Mouse (Mus musculus) spleen, adult 2 months (tissue): ENCODE data around the gene Pycard. TPM values are rescaled to one million over a fixed set of nuclear protein-coding genes. Genes with fewer than 3 reads are reported as not detected.

Experiments used
- DNase-seq, 2 experiments: peaks; one replicate each; pipeline versions ENCODE4 v3.0.0 to v3.0.0-alpha.2; 2012 to 2021; ENCODE audit warnings: low spot score in 2 of 2, low read depth in 1 of 2
- H3K27ac ChIP-seq: fragments of 200-500 bp; 2 replicates; pipeline ENCODE4 v1.5.1; 2012; ENCODE audit warnings: low read length, inconsistent platforms; ENCODE audit not compliant: insufficient read depth
- H3K27me3 ChIP-seq: fragments of 200-500 bp; 2 replicates; pipeline ENCODE4 v1.6.1; 2012; ENCODE audit warnings: mild to moderate bottlenecking, moderate library complexity, low read length, inconsistent platforms; ENCODE audit not compliant: control insufficient read depth, insufficient read depth
- H3K36me3 ChIP-seq: fragments of 200-500 bp; 2 replicates; pipeline ENCODE4 v1.6.1; 2012; ENCODE audit warnings: mild to moderate bottlenecking, low read length, inconsistent platforms; ENCODE audit not compliant: control insufficient read depth, insufficient read depth
- H3K4me1 ChIP-seq: fragments of 200-500 bp; 2 replicates; pipeline ENCODE4 v1.6.1; 2011; ENCODE audit warnings: inconsistent platforms; ENCODE audit not compliant: control insufficient read depth, insufficient read depth, insufficient read length
- H3K4me3 ChIP-seq: fragments of 200-500 bp; 2 replicates; pipeline ENCODE4 v1.5.1; 2011; ENCODE audit warnings: mild to moderate bottlenecking, inconsistent platforms; ENCODE audit not compliant: insufficient read depth, insufficient read length; ENCODE audit errors: extremely low read depth
- CTCF ChIP-seq: fragments of 200-500 bp; IDR thresholded peaks from 2 replicates; pipeline ENCODE4 v1.5.1; 2011; ENCODE audit warnings: mild to moderate bottlenecking, inconsistent platforms; ENCODE audit not compliant: insufficient read depth, insufficient read length, insufficient replicate concordance; ENCODE audit errors: extremely low read depth
- POLR2A ChIP-seq: fragments of 200-500 bp; IDR thresholded peaks from 2 replicates; pipeline ENCODE4 v1.6.1; 2011; ENCODE audit warnings: low read depth, low read length, inconsistent platforms
- WGBS: fragments of 180-500 bp; shearing (Covaris S2); methylation state at CpG from one replicate; pipeline ENCODE4 v1.1.7; 2018; 5-methylcytosine and 5-hydroxymethylcytosine counted together
- polyA plus RNA-seq: library from polyadenylated mRNA; depleted of rRNA; stranded (reverse); fragments of >200 nt; gene quantifications from 2 replicates; pipeline ENCODE4 v1.2.3, GENCODE M21; 2012

The Pycard gene
- polyA plus RNA-seq, 1 experiment: 100 TPM

GRCm38 (mm10) chr7:127980606-127981005 is 13.1 kb downstream of the Pycard start:
- no peak for DNase-seq
- H3K27me3 ChIP-seq: no peaks in the 10 kb centered on the region
- H3K36me3 ChIP-seq: peaks cover 56% of the 10 kb centered on the region
- no peak for TF ChIP-seq CTCF
- no peak for TF ChIP-seq POLR2A
- H3K4me3 ChIP-seq: no peak overlapping the region
- 94% methylated on average over 3 of the region's 3 CpGs for WGBS
- H3K27ac ChIP-seq: no peak overlapping the region
- no peaks in the 10 kb centered on the region for H3K4me1 ChIP-seq

GRCm38 (mm10) chr7:127978856-127979255 is 14.8 kb downstream of the Pycard start:
- 99% methylated on average over 2 of the region's 2 CpGs for WGBS
- Histone ChIP-seq H3K27me3 (no peaks in the 10 kb centered on the region), H3K4me1 (no peaks in the 10 kb centered on the region), H3K27ac (no peak overlapping the region), H3K36me3 (peaks cover 57% of the 10 kb centered on the region), H3K4me3 (no peak overlapping the region)
- TF ChIP-seq CTCF: no peak
- TF ChIP-seq POLR2A: no peak
- DNase-seq: no peak

- Histone ChIP-seq H3K4me3 (no peak overlapping the region), H3K27me3 (no peaks in the 10 kb centered on the region), H3K4me1 (no peaks in the 10 kb centered on the region), H3K36me3 (peaks cover 56% of the 10 kb centered on the region), H3K27ac (no peak overlapping the region)
- no peak for TF ChIP-seq POLR2A
- TF ChIP-seq CTCF: no peak
- 96% methylated on average over 2 of the region's 2 CpGs for WGBS
- no peak for DNase-seq
These were observed 19.2 kb downstream of the Pycard start for GRCm38 (mm10) chr7:127974413-127974930.

- H3K4me1 ChIP-seq: peaks cover 5% of the 10 kb centered on the region; the same call in 1 of the 2 replicates
- H3K27me3 ChIP-seq: no peaks in the 10 kb centered on the region
- peak overlapping the region; percentile 98 for H3K4me3 ChIP-seq
- TF ChIP-seq CTCF (no peak), POLR2A (no peak)
- peak overlapping the region; percentile 98 for H3K27ac ChIP-seq
- peak; percentile 28 to 68 for DNase-seq
- WGBS: under 1% methylated on average over 41 of the region's 42 CpGs
- peaks cover 22% of the 10 kb centered on the region for H3K36me3 ChIP-seq
These were observed 25.5 kb downstream of the Pycard start for GRCm38 (mm10) chr7:127967922-127968828.

- peak; percentile 88 to 90 for DNase-seq
- Histone ChIP-seq H3K4me1 (peaks cover 5% of the 10 kb centered on the region; the same call in 1 of the 2 replicates), H3K27me3 (no peaks in the 10 kb centered on the region), H3K4me3 (peak within 1 kb of the TSS; percentile 98), H3K27ac (peak within 1 kb of the TSS; percentile 98), H3K36me3 (peaks cover 15% of the 10 kb centered on the region)
- TF ChIP-seq POLR2A (peak; percentile 99), CTCF (no peak)
- WGBS: 1% methylated on average over 92 of the region's 92 CpGs
These were observed 26.4 kb downstream of the Pycard start, which contains the start of gene Fus for GRCm38 (mm10) chr7:127967004-127967921. Gene Fus (plus strand): TSS chr7:127967457.

- H3K27me3 ChIP-seq: no peaks in the 10 kb centered on the region
- H3K27ac ChIP-seq: peak overlapping the region; percentile 98
- WGBS: 21% methylated on average over 10 of the region's 10 CpGs
- peaks cover 8% of the 10 kb centered on the region for H3K36me3 ChIP-seq
- TF ChIP-seq POLR2A (no peak), CTCF (no peak)
- peak overlapping the region; percentile 98 for H3K4me3 ChIP-seq
- H3K4me1 ChIP-seq: peaks cover 5% of the 10 kb centered on the region; the same call in 1 of the 2 replicates
- no peak for DNase-seq
These were observed 27.2 kb downstream of the Pycard start for GRCm38 (mm10) chr7:127966371-127966918.
